Mouse (Mus musculus) G1E (cell line): ENCODE measurements around the gene Gm6583.

Experiments
- CTCF ChIP-seq: IDR thresholded peaks from 2 replicates; pipeline ENCODE4 v1.5.1; 2012; ENCODE audit warnings: low read depth, low read length, inconsistent platforms, mixed read lengths
- GATA1 ChIP-seq: IDR thresholded peaks from 2 replicates; pipeline ENCODE4 v1.6.1; 2012; ENCODE audit warnings: borderline replicate concordance, low read length, inconsistent platforms, mixed read lengths

DNA sequence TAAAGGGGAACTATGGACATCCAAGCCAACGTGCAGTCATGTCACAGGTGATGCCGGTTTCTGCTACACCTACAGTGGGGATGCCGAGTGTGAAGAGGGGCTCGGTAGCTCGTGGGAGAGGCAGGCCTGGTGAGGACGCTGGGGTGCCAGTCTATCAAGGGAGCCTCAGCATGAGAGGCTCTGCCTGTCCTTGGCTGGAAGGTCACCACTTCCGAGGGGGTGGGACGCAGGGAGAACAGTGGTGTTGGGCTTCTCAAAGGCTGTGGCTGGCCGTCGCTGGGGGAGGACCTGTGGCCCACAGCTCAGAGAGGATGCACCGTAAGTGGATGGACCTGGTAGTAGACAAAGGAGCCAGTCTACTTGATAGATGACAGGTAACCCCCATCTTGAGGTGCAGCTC is 25.3 kb upstream of the Gm6583 start:
- TF ChIP-seq CTCF (no peak), GATA1 (no peak)
